Mouse (Mus musculus): ENCODE measurements around the gene Tlr5. TPM values are rescaled to one million over a fixed set of nuclear protein-coding genes. Genes with fewer than 3 reads are reported as not detected.

Tlr5 gene
- 1.2 and 1.3 TPM in 2 replicates for polyA plus RNA-seq (2015; fragmentation: Nextera tagmentation; extraction: Ambion mirVana)

DNA sequence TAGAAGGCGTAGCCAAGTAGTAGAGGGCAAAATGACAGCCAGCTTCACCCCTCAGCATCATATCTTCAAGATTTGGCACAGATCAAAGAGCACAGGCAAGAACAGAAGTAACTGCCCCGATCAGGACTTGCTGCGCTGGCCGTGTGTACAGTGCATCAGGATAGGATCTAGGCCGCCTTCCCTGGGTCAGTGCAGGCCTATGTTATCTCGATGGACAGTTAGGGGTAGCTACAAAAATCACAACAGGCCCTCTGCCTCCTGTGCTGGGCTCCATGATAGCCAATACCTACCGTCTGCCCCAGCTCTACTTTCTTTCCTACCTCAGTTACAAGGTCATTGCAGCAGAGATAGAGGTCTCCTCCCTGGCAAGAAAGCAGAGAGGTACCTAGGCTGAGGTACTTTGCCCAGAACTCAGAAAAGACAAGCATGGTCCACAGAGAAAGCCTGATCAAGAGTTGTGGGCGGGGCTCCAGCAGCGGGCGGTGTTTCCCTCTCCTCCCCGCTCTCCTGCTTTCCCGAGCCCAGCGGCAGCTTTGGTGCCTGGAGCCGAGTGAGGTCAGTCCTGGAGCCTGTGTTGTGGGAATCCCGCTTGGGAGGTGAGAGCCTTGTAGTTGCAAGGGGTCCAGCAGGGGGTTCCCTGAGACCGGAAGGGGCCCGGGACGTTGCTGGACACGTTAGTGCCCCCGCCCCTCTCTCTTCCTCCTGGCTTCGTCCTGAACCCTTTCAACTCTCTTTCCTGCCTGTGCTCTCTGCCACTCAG is at the start of gene Tlr5:
Gene Tlr5 (plus strand): TSS at position 502 of the 760 bp plus-strand sequence.
- Histone ChIP-seq H3K36me3 (no peaks in the 10 kb centered on the region), H3K27ac (no peak within 1 kb of the TSS), H3K4me1 (peaks cover 59% of the 10 kb centered on the region), H3K27me3 (peaks cover 5% of the 10 kb centered on the region; the same call in 1 of the 2 replicates), H3K9me3 (replicated peaks) (no peaks in the 10 kb centered on the region), H3K9ac (peak within 1 kb of the TSS; percentile 52), H3K4me3 (replicated peaks) (peak within 1 kb of the TSS; percentile 49), H3K4me2 (peak within 1 kb of the TSS; percentile 83)
- 19% methylated on average over 21 of the region's 21 CpGs for WGBS
- ATAC-seq (replicated peaks; ENCODE audit: low FRiP score) = peak; percentile 53

- peaks cover 24% of the 10 kb centered on the region for H3K4me1 ChIP-seq
- H3K4me2 ChIP-seq = no peak overlapping the region
- no peak overlapping the region for H3K9ac ChIP-seq
- H3K4me3 ChIP-seq (replicated peaks) = no peak overlapping the region
- H3K9me3 ChIP-seq (replicated peaks) = no peaks in the 10 kb centered on the region
- 70% methylated on average over 3 of the region's 3 CpGs for WGBS
- H3K36me3 ChIP-seq = no peaks in the 10 kb centered on the region
- H3K27ac ChIP-seq = peak overlapping the region; percentile 39; the same call in 1 of the 2 replicates
- no peaks in the 10 kb centered on the region for H3K27me3 ChIP-seq
- ATAC-seq (replicated peaks; ENCODE audit: low FRiP score) = no peak
Measured at GRCm38 (mm10) chr1:182905669-182906068, 48.9 kb upstream of the Tlr5 start.

DNA sequence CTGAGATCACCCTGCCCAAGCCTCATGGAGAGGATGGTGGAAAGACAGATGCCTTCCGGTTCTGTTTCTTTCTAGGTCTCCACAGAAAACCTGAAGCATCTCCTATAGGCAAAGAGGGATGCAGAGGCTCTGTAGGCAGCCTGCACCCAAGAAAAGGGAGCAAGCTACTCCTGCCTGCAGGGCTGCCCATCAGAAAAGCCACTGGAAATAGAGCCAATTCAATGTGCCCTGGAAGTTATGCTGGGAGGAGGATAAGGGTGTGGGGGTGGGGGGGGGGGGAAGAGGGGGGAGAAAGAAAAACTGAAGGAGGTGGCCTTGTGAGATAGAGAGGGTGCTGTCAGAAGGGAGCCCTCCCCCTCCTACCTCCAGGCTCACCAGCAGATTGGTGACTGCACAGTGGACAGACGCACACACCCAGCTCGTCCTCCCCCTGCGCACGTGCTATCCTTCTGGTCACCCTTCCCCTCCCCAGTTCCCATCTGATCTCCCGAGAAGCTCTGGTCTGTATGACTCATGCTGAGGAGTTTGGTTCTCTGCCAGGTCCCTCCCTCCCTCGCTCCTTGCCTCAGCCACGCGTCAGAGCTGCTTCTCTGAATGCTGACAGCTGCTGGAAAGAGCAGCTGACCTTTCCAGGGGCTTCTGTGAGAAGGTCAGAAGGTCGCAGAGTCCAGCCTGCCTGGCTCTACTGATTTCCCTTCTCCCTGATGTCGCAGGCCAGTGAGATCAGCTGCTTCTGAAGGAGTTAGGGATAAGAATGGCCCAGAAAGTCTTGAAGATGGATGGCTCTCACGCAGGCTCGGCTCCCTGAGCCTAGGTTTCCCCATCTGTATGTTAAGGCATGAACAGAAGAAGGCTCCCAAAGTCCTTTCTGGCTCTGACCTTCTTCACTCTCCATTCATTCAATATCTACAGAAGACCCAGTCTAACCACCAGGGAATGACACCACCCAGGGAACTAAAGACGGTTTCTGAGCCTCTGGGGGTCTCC is 46.2 kb upstream of the Tlr5 start:
- H3K4me1 ChIP-seq = peaks cover 24% of the 10 kb centered on the region
- no peak overlapping the region for H3K4me3 ChIP-seq (replicated peaks)
- no peak overlapping the region for H3K9ac ChIP-seq
- H3K27me3 ChIP-seq = no peaks in the 10 kb centered on the region
- H3K4me2 ChIP-seq = peak overlapping the region; percentile 41
- H3K27ac ChIP-seq = peak overlapping the region; percentile 79
- H3K36me3 ChIP-seq = no peaks in the 10 kb centered on the region
- 8% methylated on average over 14 of the region's 14 CpGs for WGBS
- peaks cover 5% of the 10 kb centered on the region; the same call in 1 of the 2 replicates for H3K9me3 ChIP-seq (replicated peaks)
- ATAC-seq (replicated peaks; ENCODE audit: low FRiP score) = peak; percentile 92

DNA sequence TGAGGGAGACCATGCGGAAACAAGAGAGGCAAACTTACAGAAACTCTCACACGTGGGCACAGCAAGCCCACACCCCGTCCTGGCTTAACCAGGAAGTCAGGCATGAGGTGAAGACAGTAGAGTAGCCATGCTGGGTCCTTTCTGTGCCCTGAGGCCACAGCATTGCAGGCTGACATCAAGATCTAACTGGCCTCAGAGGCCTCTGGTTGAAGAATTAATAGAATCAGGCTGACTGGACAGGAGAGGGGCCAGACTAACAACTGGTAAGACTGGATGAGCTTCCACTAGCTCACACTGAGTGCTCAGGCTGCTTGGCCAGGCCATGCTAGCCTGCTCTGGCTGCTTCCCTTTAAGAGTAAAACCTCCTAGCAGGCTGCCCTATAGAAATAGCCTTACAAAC is 45.5 kb upstream of the Tlr5 start:
- no peak for ATAC-seq (replicated peaks; ENCODE audit: low FRiP score)
- H3K9ac ChIP-seq = no peak overlapping the region
- H3K27me3 ChIP-seq = no peaks in the 10 kb centered on the region
- WGBS = 40% methylated on average over 3 of the region's 3 CpGs
- peaks cover 5% of the 10 kb centered on the region; the same call in 1 of the 2 replicates for H3K9me3 ChIP-seq (replicated peaks)
- H3K36me3 ChIP-seq = no peaks in the 10 kb centered on the region
- H3K27ac ChIP-seq = peak overlapping the region; percentile 79
- peak overlapping the region; percentile 41; the same call in 1 of the 2 replicates for H3K4me2 ChIP-seq
- H3K4me3 ChIP-seq (replicated peaks) = no peak overlapping the region
- H3K4me1 ChIP-seq = peaks cover 24% of the 10 kb centered on the region

- Histone ChIP-seq H3K36me3 (no peaks in the 10 kb centered on the region), H3K4me3 (replicated peaks) (no peak overlapping the region), H3K27me3 (no peaks in the 10 kb centered on the region), H3K9me3 (replicated peaks) (peaks cover 5% of the 10 kb centered on the region; the same call in 1 of the 2 replicates), H3K9ac (no peak overlapping the region), H3K4me2 (no peak overlapping the region), H3K27ac (0 out of 2 replicates have a peak overlapping the region, but pooled peaks have one; percentile 79), H3K4me1 (peaks cover 24% of the 10 kb centered on the region)
- 82% methylated on average over 5 of the region's 5 CpGs for WGBS
- no peak for ATAC-seq (replicated peaks; ENCODE audit: low FRiP score)
Measured at GRCm38 (mm10) chr1:182909596-182909995, 45.0 kb upstream of the Tlr5 start.

DNA sequence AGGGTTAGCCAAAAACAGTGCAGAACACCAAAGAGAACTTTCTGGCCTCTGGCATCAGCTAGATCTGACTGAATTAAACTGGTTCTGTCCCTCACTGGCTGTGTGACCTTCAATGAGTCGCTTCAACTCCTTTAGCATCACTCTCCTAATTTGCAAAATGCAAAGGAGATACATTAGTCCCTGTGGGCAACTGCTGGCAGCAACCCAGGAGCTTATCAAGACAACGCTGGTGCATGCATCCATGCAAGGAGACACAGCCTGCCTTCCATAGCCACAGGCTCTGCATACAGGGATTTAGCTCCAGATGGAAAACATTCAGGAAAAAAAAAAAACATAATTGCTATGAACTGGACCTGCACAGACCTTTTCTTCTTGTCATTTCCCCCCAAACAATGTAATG is 42.0 kb upstream of the Tlr5 start:
- WGBS = 61% methylated on average over 2 of the region's 2 CpGs
- H3K4me2 ChIP-seq = no peak overlapping the region
- H3K4me1 ChIP-seq = peaks cover 19% of the 10 kb centered on the region
- H3K27ac ChIP-seq = no peak overlapping the region
- no peak overlapping the region for H3K9ac ChIP-seq
- no peak for ATAC-seq (replicated peaks; ENCODE audit: low FRiP score)
- no peaks in the 10 kb centered on the region for H3K27me3 ChIP-seq
- H3K9me3 ChIP-seq (replicated peaks) = peaks cover 5% of the 10 kb centered on the region; the same call in 1 of the 2 replicates
- H3K4me3 ChIP-seq (replicated peaks) = no peak overlapping the region
- H3K36me3 ChIP-seq = no peaks in the 10 kb centered on the region

DNA sequence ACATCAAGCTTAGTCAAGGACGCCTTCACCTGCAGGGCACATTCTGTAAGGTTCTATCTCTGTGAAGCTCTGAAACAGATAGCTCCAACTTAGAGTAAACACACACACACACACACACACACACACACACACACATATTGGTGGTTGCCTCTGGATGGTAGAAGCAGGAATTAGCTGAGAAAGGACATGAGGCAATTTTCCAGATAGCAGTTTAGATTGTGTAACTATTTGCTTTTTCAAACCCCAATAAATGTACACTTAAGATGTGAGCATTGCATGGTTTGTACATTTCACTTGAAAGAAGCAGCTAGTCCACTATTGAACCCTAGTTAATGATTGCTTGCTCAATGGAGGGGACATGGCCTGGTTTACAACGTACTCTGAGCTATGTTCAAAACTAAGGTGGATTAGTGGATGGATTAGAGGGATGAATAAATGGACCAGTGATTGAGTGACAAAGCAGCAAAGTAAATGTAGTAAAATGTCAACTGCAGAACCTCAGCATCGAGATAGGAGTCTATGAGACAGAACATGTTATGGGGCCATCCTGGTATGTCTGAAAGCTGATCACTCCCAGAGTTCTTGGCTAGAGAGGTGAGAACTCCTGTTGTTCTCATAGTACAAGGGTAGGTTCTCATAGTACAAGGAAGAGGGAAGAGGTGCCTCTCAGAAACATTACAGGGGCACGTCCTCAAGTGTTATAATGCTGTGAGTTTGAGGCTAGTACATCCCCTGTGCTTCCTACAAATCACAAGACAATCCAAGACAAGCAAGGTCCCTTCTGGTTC is 40.3 kb upstream of the Tlr5 start:
- peaks cover 5% of the 10 kb centered on the region; the same call in 1 of the 2 replicates for H3K9me3 ChIP-seq (replicated peaks)
- ATAC-seq (replicated peaks; ENCODE audit: low FRiP score) = 0 out of 2 replicates have a peak, but pooled peaks have one; percentile 54
- no peak overlapping the region for H3K4me2 ChIP-seq
- no peak overlapping the region for H3K4me3 ChIP-seq (replicated peaks)
- 66% methylated on average over 4 of the region's 4 CpGs for WGBS
- no peak overlapping the region for H3K9ac ChIP-seq
- no peak overlapping the region for H3K27ac ChIP-seq
- H3K27me3 ChIP-seq = no peaks in the 10 kb centered on the region
- H3K4me1 ChIP-seq = peaks cover 9% of the 10 kb centered on the region
- H3K36me3 ChIP-seq = no peaks in the 10 kb centered on the region

GRCm38 (mm10) chr1:182916166-182916565 is 38.4 kb upstream of the Tlr5 start:
- no peak overlapping the region for H3K4me3 ChIP-seq (replicated peaks)
- H3K27me3 ChIP-seq = no peaks in the 10 kb centered on the region
- peaks cover 5% of the 10 kb centered on the region; the same call in 1 of the 2 replicates for H3K9me3 ChIP-seq (replicated peaks)
- no peak overlapping the region for H3K27ac ChIP-seq
- H3K36me3 ChIP-seq = no peaks in the 10 kb centered on the region
- peaks cover 8% of the 10 kb centered on the region; the same call in 1 of the 2 replicates for H3K4me1 ChIP-seq
- H3K4me2 ChIP-seq = no peak overlapping the region
- 93% methylated on average over 5 of the region's 5 CpGs for WGBS
- no peak overlapping the region for H3K9ac ChIP-seq
- ATAC-seq (replicated peaks; ENCODE audit: low FRiP score) = no peak

DNA sequence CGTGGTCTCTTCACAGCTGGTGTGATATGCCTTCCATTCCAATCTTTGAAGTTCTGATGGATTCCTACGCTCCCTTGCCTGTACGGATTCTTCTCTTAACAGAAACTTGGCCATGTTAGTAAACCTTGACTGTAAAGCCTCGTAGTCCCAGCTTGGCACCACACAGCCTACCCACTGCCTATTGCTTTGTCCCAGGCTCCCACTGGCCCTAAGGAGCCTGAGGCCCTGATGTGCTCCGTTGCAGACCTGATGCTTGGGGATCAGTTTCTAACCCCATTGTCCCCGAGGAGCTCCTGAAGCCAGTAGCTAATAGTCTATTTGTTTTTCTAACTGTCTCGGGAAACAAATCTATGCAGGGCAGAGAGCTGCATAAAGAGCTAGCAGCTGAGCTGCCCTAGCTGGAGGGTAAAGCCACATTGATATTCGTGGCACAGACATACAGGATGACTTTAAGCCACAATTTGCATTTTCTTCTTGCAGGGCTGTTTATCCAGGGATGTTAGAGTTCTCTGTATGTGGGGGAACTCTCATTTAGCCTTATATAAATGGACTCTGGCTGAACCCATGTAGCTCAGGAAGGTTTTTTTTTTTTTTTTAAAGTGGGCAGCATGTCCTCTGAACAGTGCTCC is 35.8 kb upstream of the Tlr5 start:
- H3K27ac ChIP-seq = no peak overlapping the region
- no peak overlapping the region for H3K9ac ChIP-seq
- H3K4me1 ChIP-seq = peaks cover 10% of the 10 kb centered on the region; the same call in 1 of the 2 replicates
- H3K9me3 ChIP-seq (replicated peaks) = no peaks in the 10 kb centered on the region
- no peak overlapping the region for H3K4me3 ChIP-seq (replicated peaks)
- no peak for ATAC-seq (replicated peaks; ENCODE audit: low FRiP score)
- H3K4me2 ChIP-seq = no peak overlapping the region
- H3K36me3 ChIP-seq = no peaks in the 10 kb centered on the region
- 42% methylated on average over 8 of the region's 8 CpGs for WGBS
- H3K27me3 ChIP-seq = no peaks in the 10 kb centered on the region

GRCm38 (mm10) chr1:182922824-182923223 is 31.8 kb upstream of the Tlr5 start:
- H3K36me3 ChIP-seq = no peaks in the 10 kb centered on the region
- no peaks in the 10 kb centered on the region for H3K9me3 ChIP-seq (replicated peaks)
- no peak overlapping the region for H3K4me2 ChIP-seq
- WGBS = 78% methylated on average over 4 of the region's 4 CpGs
- H3K9ac ChIP-seq = no peak overlapping the region
- H3K4me1 ChIP-seq = peaks cover 10% of the 10 kb centered on the region; the same call in 1 of the 2 replicates
- no peak overlapping the region for H3K4me3 ChIP-seq (replicated peaks)
- no peak overlapping the region for H3K27ac ChIP-seq
- no peak for ATAC-seq (replicated peaks; ENCODE audit: low FRiP score)
- H3K27me3 ChIP-seq = no peaks in the 10 kb centered on the region

- no peak overlapping the region for H3K9ac ChIP-seq
- no peak overlapping the region for H3K4me3 ChIP-seq (replicated peaks)
- no peaks in the 10 kb centered on the region for H3K9me3 ChIP-seq (replicated peaks)
- no peak overlapping the region for H3K4me2 ChIP-seq
- WGBS = 81% methylated on average over 6 of the region's 6 CpGs
- no peak for ATAC-seq (replicated peaks; ENCODE audit: low FRiP score)
- no peak overlapping the region for H3K27ac ChIP-seq
- 0 out of 2 replicates have a peak, but pooled peaks cover 3% of the 10 kb centered on the region for H3K4me1 ChIP-seq
- H3K36me3 ChIP-seq = no peaks in the 10 kb centered on the region
- no peaks in the 10 kb centered on the region for H3K27me3 ChIP-seq
Measured at GRCm38 (mm10) chr1:182926465-182926864, 28.1 kb upstream of the Tlr5 start.
